Mouse (Mus musculus) limb, embryonic 15.5 days (tissue): ENCODE data around the gene Mrpl14. TPM values are rescaled to one million over a fixed set of nuclear protein-coding genes. Genes with fewer than 3 reads are reported as not detected.

ENCODE experiments used
- ATAC-seq: fragments of 200-750 bp; cut with Nextera tagmentation; 2 replicates; pipeline ENCODE4 v1.8.0; 2017; ENCODE audit warnings: low read depth, moderate TSS enrichment; ENCODE audit not compliant: insufficient number of reproducible peaks, low FRiP score, low TSS enrichment
- H3K27ac ChIP-seq: fragments of 300-500 bp; sonication (generic); 2 replicates; pipeline ENCODE4 v1.5.1; 2015; ENCODE audit warnings: moderate library complexity, mild to moderate bottlenecking, inconsistent platforms
- H3K27me3 ChIP-seq: fragments of 300-500 bp; sonication (generic); 2 replicates; pipeline ENCODE4 v1.6.1; 2015; ENCODE audit warnings: inconsistent platforms
- H3K36me3 ChIP-seq: fragments of 300-500 bp; sonication (generic); 2 replicates; pipeline ENCODE4 v1.6.1; 2015; ENCODE audit warnings: inconsistent platforms
- H3K4me1 ChIP-seq: fragments of 300-500 bp; sonication (generic); 2 replicates; pipeline ENCODE4 v1.6.1; 2015; ENCODE audit warnings: inconsistent platforms
- H3K4me2 ChIP-seq: fragments of 300-500 bp; sonication (generic); 2 replicates; pipeline ENCODE4 v1.6.1; 2015; ENCODE audit warnings: mild to moderate bottlenecking, inconsistent platforms
- H3K4me3 ChIP-seq: fragments of 300-500 bp; sonication (generic); 2 replicates; pipeline ENCODE4 v1.5.1; 2015; ENCODE audit warnings: mild to moderate bottlenecking, inconsistent platforms
- H3K9ac ChIP-seq: fragments of 300-500 bp; sonication (generic); 2 replicates; pipeline ENCODE4 v1.6.1; 2015; ENCODE audit warnings: inconsistent platforms
- H3K9me3 ChIP-seq: fragments of 300-500 bp; sonication (generic); 2 replicates; pipeline ENCODE4 v1.6.1; 2016; ENCODE audit warnings: inconsistent platforms
- WGBS: fragments of 180-500 bp; shearing (Covaris S2); methylation state at CpG from one replicate; pipeline ENCODE4 v1.1.7; 2015; 5-methylcytosine and 5-hydroxymethylcytosine counted together
- polyA plus RNA-seq: library from polyadenylated mRNA; unstranded; fragments of >200 nt; fragmentation: Nextera tagmentation; extraction: Ambion mirVana; gene quantifications from 2 replicates; pipeline ENCODE4 v1.2.1, GENCODE M21; 2015

Mrpl14 gene
- polyA plus RNA-seq, 1 experiment from 2014 or later, result 143 TPM

- no peak for ATAC-seq
- H3K4me2 ChIP-seq, result no peak overlapping the region
- no peaks in the 10 kb centered on the region for H3K27me3 ChIP-seq
- no peak overlapping the region for H3K4me3 ChIP-seq
- 0 out of 2 replicates have a peak, but pooled peaks cover 3% of the 10 kb centered on the region for H3K4me1 ChIP-seq
- no peak overlapping the region for H3K9ac ChIP-seq
- WGBS, result 76% methylated on average over 10 of the region's 10 CpGs
- H3K36me3 ChIP-seq, result peaks cover 86% of the 10 kb centered on the region
- H3K9me3 ChIP-seq, result no peaks in the 10 kb centered on the region
- H3K27ac ChIP-seq, result no peak overlapping the region
Measured at GRCm38 (mm10) chr17:45667481-45667880, 18.6 kb upstream of the Mrpl14 start.

- H3K9ac ChIP-seq, result no peak overlapping the region
- H3K4me2 ChIP-seq, result no peak overlapping the region
- H3K27me3 ChIP-seq, result no peaks in the 10 kb centered on the region
- WGBS, result 87% methylated on average over 10 of the region's 10 CpGs
- no peak for ATAC-seq
- H3K27ac ChIP-seq, result no peak overlapping the region
- 0 out of 2 replicates have a peak, but pooled peaks cover 3% of the 10 kb centered on the region for H3K4me1 ChIP-seq
- no peaks in the 10 kb centered on the region for H3K9me3 ChIP-seq
- H3K4me3 ChIP-seq, result no peak overlapping the region
- peaks cover 86% of the 10 kb centered on the region for H3K36me3 ChIP-seq
Measured at GRCm38 (mm10) chr17:45667986-45668385, 18.1 kb upstream of the Mrpl14 start.

- Histone ChIP-seq H3K27ac (no peak overlapping the region), H3K27me3 (no peaks in the 10 kb centered on the region), H3K4me1 (no peaks in the 10 kb centered on the region), H3K9ac (no peak overlapping the region), H3K4me3 (no peak overlapping the region), H3K36me3 (peaks cover 86% of the 10 kb centered on the region), H3K4me2 (no peak overlapping the region), H3K9me3 (no peaks in the 10 kb centered on the region)
- no peak for ATAC-seq
- WGBS, result 96% methylated on average over 1 of the region's 1 CpGs
Measured at GRCm38 (mm10) chr17:45671821-45672220, 14.3 kb upstream of the Mrpl14 start.

GRCm38 (mm10) chr17:45672598-45672997 is 13.5 kb upstream of the Mrpl14 start:
- no peaks in the 10 kb centered on the region for H3K9me3 ChIP-seq
- no peak overlapping the region for H3K27ac ChIP-seq
- peaks cover 84% of the 10 kb centered on the region for H3K36me3 ChIP-seq
- ATAC-seq, result no peak
- no peaks in the 10 kb centered on the region for H3K27me3 ChIP-seq
- H3K4me3 ChIP-seq, result no peak overlapping the region
- WGBS, result 93% methylated on average over 2 of the region's 2 CpGs
- no peak overlapping the region for H3K9ac ChIP-seq
- no peaks in the 10 kb centered on the region for H3K4me1 ChIP-seq
- no peak overlapping the region for H3K4me2 ChIP-seq

- Histone ChIP-seq H3K4me2 (no peak overlapping the region), H3K36me3 (peaks cover 48% of the 10 kb centered on the region), H3K4me1 (peaks cover 14% of the 10 kb centered on the region), H3K9ac (no peak overlapping the region), H3K27me3 (no peaks in the 10 kb centered on the region), H3K27ac (no peak overlapping the region), H3K4me3 (no peak overlapping the region), H3K9me3 (no peaks in the 10 kb centered on the region)
- WGBS, result 37% methylated on average over 7 of the region's 7 CpGs
- no peak for ATAC-seq
Measured at GRCm38 (mm10) chr17:45678106-45678505, 8.0 kb upstream of the Mrpl14 start.

- H3K4me1 ChIP-seq, result peaks cover 32% of the 10 kb centered on the region
- no peak overlapping the region for H3K4me3 ChIP-seq
- no peaks in the 10 kb centered on the region for H3K27me3 ChIP-seq
- peak overlapping the region; percentile 54 for H3K27ac ChIP-seq
- 49% methylated on average over 8 of the region's 8 CpGs for WGBS
- H3K36me3 ChIP-seq, result peaks cover 28% of the 10 kb centered on the region
- peak overlapping the region; percentile 35; the same call in 1 of the 2 replicates for H3K9ac ChIP-seq
- peak overlapping the region; percentile 23; the same call in 1 of the 2 replicates for H3K4me2 ChIP-seq
- no peaks in the 10 kb centered on the region for H3K9me3 ChIP-seq
- 0 out of 2 replicates have a peak, but pooled peaks have one; percentile 49 for ATAC-seq
Measured at GRCm38 (mm10) chr17:45680391-45680980, 5.6 kb upstream of the Mrpl14 start.

- Histone ChIP-seq H3K4me2 (no peak overlapping the region), H3K27ac (no peak overlapping the region), H3K27me3 (no peaks in the 10 kb centered on the region), H3K4me1 (peaks cover 32% of the 10 kb centered on the region), H3K36me3 (peaks cover 17% of the 10 kb centered on the region), H3K9ac (no peak overlapping the region), H3K9me3 (no peaks in the 10 kb centered on the region), H3K4me3 (no peak overlapping the region)
- ATAC-seq, result no peak
- 97% methylated on average over 1 of the region's 1 CpGs for WGBS
Measured at GRCm38 (mm10) chr17:45681588-45681987, 4.5 kb upstream of the Mrpl14 start.

- WGBS, result 90% methylated on average over 4 of the region's 4 CpGs
- no peak overlapping the region for H3K27ac ChIP-seq
- no peak overlapping the region for H3K4me2 ChIP-seq
- H3K27me3 ChIP-seq, result no peaks in the 10 kb centered on the region
- no peak for ATAC-seq
- no peak overlapping the region for H3K9ac ChIP-seq
- no peak overlapping the region for H3K4me3 ChIP-seq
- peaks cover 44% of the 10 kb centered on the region for H3K4me1 ChIP-seq
- H3K36me3 ChIP-seq, result peaks cover 7% of the 10 kb centered on the region; the same call in 1 of the 2 replicates
- H3K9me3 ChIP-seq, result no peaks in the 10 kb centered on the region
Measured at GRCm38 (mm10) chr17:45682843-45683242, 3.3 kb upstream of the Mrpl14 start.

GRCm38 (mm10) chr17:45684667-45685131 is 1.4 kb upstream of the Mrpl14 start:
- H3K27me3 ChIP-seq, result no peaks in the 10 kb centered on the region

GRCm38 (mm10) chr17:45685171-45686092 is 690 bp upstream of the Mrpl14 start:
- H3K27ac ChIP-seq, result peak overlapping the region; percentile 88

More at GRCm38 (mm10) chr17:45684667-45685131, 1.4 kb upstream of the Mrpl14 start:
- H3K4me3 ChIP-seq, result peak overlapping the region; percentile 70
- no peaks in the 10 kb centered on the region for H3K36me3 ChIP-seq
- peaks cover 44% of the 10 kb centered on the region for H3K4me1 ChIP-seq
- no peak; the same call in 1 of the 2 replicates for ATAC-seq
- 24% methylated on average over 14 of the region's 14 CpGs for WGBS
- H3K4me2 ChIP-seq, result peak overlapping the region; percentile 83
- peak overlapping the region; percentile 81 for H3K9ac ChIP-seq
- H3K27ac ChIP-seq, result peak overlapping the region; percentile 88
- H3K9me3 ChIP-seq, result no peaks in the 10 kb centered on the region

GRCm38 (mm10) chr17:45686716-45687115 is 594 bp downstream of the Mrpl14 start, which contains the start of gene Tmem63b:
Gene Tmem63b (minus strand): TSS chr17:45686905.
- Histone ChIP-seq H3K27ac (peak within 1 kb of the TSS; percentile 88), H3K27me3 (no peaks in the 10 kb centered on the region), H3K4me3 (peak within 1 kb of the TSS; percentile 70), H3K36me3 (no peaks in the 10 kb centered on the region), H3K9ac (peak within 1 kb of the TSS; percentile 88), H3K9me3 (no peaks in the 10 kb centered on the region), H3K4me1 (peaks cover 35% of the 10 kb centered on the region), H3K4me2 (peak within 1 kb of the TSS; percentile 83)
- no peak for ATAC-seq
- 7% methylated on average over 12 of the region's 12 CpGs for WGBS

More at GRCm38 (mm10) chr17:45685171-45686092, 690 bp upstream of the Mrpl14 start:
- WGBS, result under 1% methylated on average over 56 of the region's 58 CpGs
- peak overlapping the region; percentile 83 for H3K4me2 ChIP-seq
- H3K4me3 ChIP-seq, result peak overlapping the region; percentile 70
- ATAC-seq, result peak; percentile 42
- no peaks in the 10 kb centered on the region for H3K9me3 ChIP-seq
- H3K36me3 ChIP-seq, result no peaks in the 10 kb centered on the region
- peaks cover 43% of the 10 kb centered on the region for H3K4me1 ChIP-seq
- peak overlapping the region; percentile 81 for H3K9ac ChIP-seq
- no peaks in the 10 kb centered on the region for H3K27me3 ChIP-seq

- Histone ChIP-seq H3K36me3 (no peaks in the 10 kb centered on the region), H3K27me3 (no peaks in the 10 kb centered on the region), H3K9ac (no peak overlapping the region), H3K4me1 (peaks cover 33% of the 10 kb centered on the region), H3K4me3 (no peak overlapping the region), H3K9me3 (no peaks in the 10 kb centered on the region), H3K27ac (no peak overlapping the region), H3K4me2 (no peak overlapping the region)
- no peak for ATAC-seq
- WGBS, result 90% methylated on average over 9 of the region's 9 CpGs
Measured at GRCm38 (mm10) chr17:45689120-45689519, 3.0 kb downstream of the Mrpl14 start.
